Mouse (Mus musculus): ENCODE data around the gene Map3k11.

DNA sequence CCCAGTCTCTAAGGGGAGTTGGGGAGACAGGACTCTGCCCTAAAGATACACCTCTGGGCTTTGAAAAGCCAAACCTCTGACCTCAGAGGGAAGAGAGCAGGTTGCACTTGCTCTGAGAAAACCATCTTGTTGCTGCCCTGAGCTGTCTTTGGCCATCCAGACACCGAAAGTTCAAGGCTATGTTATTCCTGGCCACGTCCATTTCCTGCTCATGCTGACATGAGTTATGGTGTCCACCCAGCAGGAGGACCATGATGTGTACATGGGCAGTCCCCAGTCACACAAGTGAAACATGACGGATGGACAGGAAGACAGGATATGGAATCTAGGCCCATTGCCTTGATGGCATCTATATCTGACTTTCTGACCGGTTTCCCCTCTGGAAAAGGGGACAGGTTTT lies 8.1 kb upstream of the Map3k11 start:
- TF ChIP-seq CTCF (IDR thresholded peaks at IDR 0.05; ENCODE audit: borderline replicate concordance, insufficient read depth, low read length): no peak
- TF ChIP-seq POLR2A (IDR thresholded peaks at IDR 0.05; ENCODE audit: low read depth, low read length): no peak
